Mouse (Mus musculus) large intestine, adult 2 months (tissue): ENCODE data around the gene Hectd4. TPM values are rescaled to one million over a fixed set of nuclear protein-coding genes. Genes with fewer than 3 reads are reported as not detected.
"Not testable (repeated sequence)": the region's sequence is repeated elsewhere in the genome, so short reads cannot be mapped to it uniquely, and the experiment has no call there.

Experiments used
- DNase-seq: peaks from one replicate; pipeline ENCODE4 v3.0.0-alpha.2; 2012; ENCODE audit warnings: low read depth, low spot score
- WGBS: fragments of 180-500 bp; shearing (Covaris S2); methylation state at CpG from one replicate; pipeline ENCODE4 v1.1.7; 2018; 5-methylcytosine and 5-hydroxymethylcytosine counted together
- polyA plus RNA-seq: library from polyadenylated mRNA; depleted of rRNA; stranded (reverse); fragments of >200 nt; gene quantifications from 2 replicates; pipeline ENCODE4 v1.2.3, GENCODE M21; 2012

The Hectd4 gene
- polyA plus RNA-seq, 1 experiment, result 9.5 TPM

GRCm38 (mm10) chr5:121204132-121205089 lies 15.6 kb upstream of the Hectd4 start, which contains the start of gene Rpl6:
Gene Rpl6 (plus strand): TSS chr5:121204481.
- WGBS, result under 1% methylated on average over 52 of the region's 52 CpGs
- no peak for DNase-seq

GRCm38 (mm10) chr5:121205537-121206130 lies 14.4 kb upstream of the Hectd4 start:
- DNase-seq, result not testable (repeated sequence)
- 40% methylated on average over 8 of the region's 10 CpGs for WGBS

- WGBS, result 66% methylated on average over 9 of the region's 9 CpGs
- DNase-seq, result no peak
These were observed 13.5 kb upstream of the Hectd4 start for GRCm38 (mm10) chr5:121206540-121206939.

- no peak for DNase-seq
- 65% methylated on average over 3 of the region's 3 CpGs for WGBS
These were observed 13.0 kb upstream of the Hectd4 start for GRCm38 (mm10) chr5:121206984-121207383.

DNA sequence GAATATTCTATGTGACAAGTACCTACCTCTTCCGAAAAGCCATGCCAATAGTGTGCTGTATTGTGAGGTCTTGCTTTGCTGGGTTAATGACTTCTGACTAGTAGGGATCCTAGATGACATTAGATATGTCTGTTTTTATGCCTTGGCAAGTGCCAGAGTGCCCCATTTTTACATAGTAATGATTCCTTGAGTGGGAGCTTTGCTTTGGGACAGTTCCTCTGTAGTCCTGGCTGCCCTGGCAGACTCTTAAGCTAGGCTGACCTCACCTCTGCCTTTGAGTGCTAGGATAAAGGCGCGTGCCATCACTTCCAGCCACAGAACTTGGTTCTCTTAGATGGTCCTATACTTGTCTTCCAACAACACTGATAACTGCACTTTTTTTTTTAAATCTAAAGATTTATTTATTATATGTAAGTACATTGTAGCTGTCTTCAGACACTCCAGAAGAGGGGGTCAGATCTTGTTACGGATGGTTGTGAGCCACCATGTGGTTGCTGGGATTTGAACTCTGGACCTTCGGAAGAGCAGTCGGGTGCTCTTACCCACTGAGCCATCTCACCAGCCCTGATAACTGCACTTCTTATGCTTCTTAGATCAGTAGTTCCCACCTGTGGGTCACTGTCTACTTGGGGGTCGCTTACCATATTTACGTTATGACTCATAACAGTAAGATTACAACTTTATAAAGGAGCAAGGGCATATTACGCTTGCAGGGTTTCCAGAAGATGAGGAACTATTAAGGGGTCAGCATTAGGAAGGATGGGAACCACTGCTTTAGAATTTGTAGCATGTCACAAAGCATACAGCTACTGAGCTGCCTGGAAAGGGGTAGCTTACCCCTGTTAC lies 10.0 kb upstream of the Hectd4 start:
- WGBS, result 85% methylated on average over 9 of the region's 9 CpGs

GRCm38 (mm10) chr5:121210601-121210924 lies 9.5 kb upstream of the Hectd4 start:
- 75% methylated on average over 1 of the region's 1 CpGs for WGBS
- DNase-seq, result no peak

More for the DNA sequence above, 10.0 kb upstream of the Hectd4 start:
- no peak for DNase-seq

DNA sequence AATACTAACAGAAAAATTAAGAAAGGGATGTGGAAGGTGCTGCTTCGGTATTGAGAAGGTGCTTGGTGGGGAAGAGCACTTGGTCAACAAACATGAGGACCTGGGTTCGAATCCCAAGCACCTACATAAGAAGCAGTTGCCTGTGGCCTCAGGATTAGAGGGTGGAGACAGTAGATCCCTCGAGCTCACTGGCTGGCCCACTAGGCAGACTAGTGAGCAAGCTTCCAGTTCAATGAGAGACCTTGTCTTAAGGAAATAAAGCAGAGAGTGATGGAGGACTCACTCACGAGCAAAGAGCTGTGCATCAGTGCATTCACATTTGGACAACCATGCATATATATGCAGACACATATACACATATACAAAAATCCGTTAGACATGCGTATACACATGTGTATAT lies 7.9 kb upstream of the Hectd4 start:
- DNase-seq, result no peak
- WGBS, result 90% methylated on average over 6 of the region's 6 CpGs

DNA sequence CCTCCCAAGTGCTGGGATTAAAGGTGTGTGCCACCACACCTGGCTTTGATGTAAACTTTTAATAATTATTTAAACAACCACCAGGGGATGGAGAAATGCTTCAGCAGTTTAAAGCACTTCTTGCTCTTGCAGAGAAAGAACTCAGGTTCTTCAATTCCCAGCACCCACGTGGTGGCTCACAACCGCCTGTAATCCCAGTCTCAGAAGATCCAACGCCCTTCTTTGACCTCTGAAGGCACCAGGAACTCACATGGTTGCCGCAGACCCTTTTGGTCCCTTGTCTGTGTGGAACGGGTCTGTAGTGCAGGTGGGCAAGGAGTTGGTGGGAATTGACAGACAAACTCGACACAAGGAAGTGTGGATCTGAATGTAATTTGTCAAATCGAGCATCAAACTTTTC lies 5.3 kb upstream of the Hectd4 start:
- DNase-seq, result no peak
- 42% methylated on average over 7 of the region's 7 CpGs for WGBS

- 50% methylated on average over 13 of the region's 13 CpGs for WGBS
- no peak for DNase-seq
These were observed 4.5 kb upstream of the Hectd4 start for GRCm38 (mm10) chr5:121215380-121216125.

DNA sequence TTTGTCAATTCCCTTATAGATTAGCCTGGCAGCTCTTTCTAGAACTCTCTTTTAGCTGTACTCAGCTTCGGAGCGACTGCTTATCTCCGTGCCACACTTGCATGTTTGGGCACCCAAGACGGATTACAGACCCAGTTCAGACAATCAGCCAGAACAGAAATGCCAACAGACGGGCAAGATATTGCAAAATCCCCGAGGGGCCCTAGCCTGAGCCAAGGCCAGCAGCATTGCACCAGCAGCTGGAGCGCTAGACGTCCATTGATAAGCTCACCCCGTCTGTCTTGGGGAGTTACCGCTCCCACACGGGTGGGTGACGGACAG lies 3.9 kb upstream of the Hectd4 start:
- no peak for DNase-seq
- WGBS, result 76% methylated on average over 12 of the region's 12 CpGs

DNA sequence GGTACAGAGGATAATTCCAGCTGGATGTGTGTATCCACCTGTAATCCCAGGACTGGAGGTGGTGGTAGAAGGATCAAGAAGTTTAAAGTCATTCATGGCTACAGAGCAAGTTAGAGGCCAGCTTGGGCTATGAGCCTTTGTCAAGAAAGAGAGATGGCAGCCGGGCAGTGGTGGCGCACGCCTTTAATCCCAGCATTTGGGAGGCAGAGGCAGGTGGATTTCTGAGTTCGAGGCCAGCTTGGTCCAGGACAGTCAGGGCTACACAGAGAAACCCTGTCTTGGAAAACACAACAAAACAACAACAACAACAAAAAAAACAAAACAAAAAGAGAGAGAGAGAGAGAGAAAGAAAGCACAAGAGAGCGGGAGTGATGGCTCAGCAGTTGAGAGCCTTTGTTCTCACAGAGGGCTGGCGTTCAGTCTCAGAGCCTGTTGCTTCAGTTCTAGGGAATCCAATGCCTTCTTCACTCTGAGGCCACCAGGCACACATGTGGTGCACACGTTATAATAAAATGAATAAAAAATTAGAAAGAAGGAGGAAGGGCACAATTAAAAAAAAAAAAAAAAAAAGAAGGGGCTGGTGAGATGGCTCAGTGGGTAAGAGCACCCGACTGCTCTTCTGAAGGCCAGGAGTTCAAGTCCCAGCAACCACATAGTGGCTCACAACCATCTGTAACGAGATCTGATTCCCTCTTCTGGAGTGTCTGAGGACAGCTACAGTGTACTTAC lies 3.3 kb upstream of the Hectd4 start:
- WGBS, result 87% methylated on average over 9 of the region's 9 CpGs
- not testable (repeated sequence) for DNase-seq

GRCm38 (mm10) chr5:121217313-121217634 lies 2.7 kb upstream of the Hectd4 start:
- DNase-seq, result no peak
- WGBS, result 88% methylated on average over 2 of the region's 2 CpGs

- WGBS, result 81% methylated on average over 1 of the region's 1 CpGs
- no peak for DNase-seq
These were observed 829 bp upstream of the Hectd4 start for GRCm38 (mm10) chr5:121219190-121219589.

GRCm38 (mm10) chr5:121220732-121221301 lies 798 bp downstream of the Hectd4 start:
- 1% methylated on average over 27 of the region's 38 CpGs for WGBS

GRCm38 (mm10) chr5:121221328-121221850 lies 1.4 kb downstream of the Hectd4 start:
- 9% methylated on average over 22 of the region's 23 CpGs for WGBS
- DNase-seq, result no peak

More at GRCm38 (mm10) chr5:121220732-121221301, 798 bp downstream of the Hectd4 start:
- DNase-seq, result no peak

- not testable (repeated sequence) for DNase-seq
- 89% methylated on average over 4 of the region's 4 CpGs for WGBS
These were observed 4.0 kb downstream of the Hectd4 start for GRCm38 (mm10) chr5:121224020-121224419.

- WGBS, result 57% methylated on average over 3 of the region's 3 CpGs
- no peak for DNase-seq
These were observed 4.8 kb downstream of the Hectd4 start for GRCm38 (mm10) chr5:121224856-121225255.

GRCm38 (mm10) chr5:121225854-121226253 lies 5.8 kb downstream of the Hectd4 start:
- no peak for DNase-seq
- 40% methylated on average over 2 of the region's 2 CpGs for WGBS
